Mouse (Mus musculus): ENCODE data around the gene Appl2. TPM values are rescaled to one million over a fixed set of nuclear protein-coding genes. Genes with fewer than 3 reads are reported as not detected.

Gene Appl2
- polyA plus RNA-seq (2012; rRNA removed), result 67.0 and 92.9 TPM in 2 replicates

DNA sequence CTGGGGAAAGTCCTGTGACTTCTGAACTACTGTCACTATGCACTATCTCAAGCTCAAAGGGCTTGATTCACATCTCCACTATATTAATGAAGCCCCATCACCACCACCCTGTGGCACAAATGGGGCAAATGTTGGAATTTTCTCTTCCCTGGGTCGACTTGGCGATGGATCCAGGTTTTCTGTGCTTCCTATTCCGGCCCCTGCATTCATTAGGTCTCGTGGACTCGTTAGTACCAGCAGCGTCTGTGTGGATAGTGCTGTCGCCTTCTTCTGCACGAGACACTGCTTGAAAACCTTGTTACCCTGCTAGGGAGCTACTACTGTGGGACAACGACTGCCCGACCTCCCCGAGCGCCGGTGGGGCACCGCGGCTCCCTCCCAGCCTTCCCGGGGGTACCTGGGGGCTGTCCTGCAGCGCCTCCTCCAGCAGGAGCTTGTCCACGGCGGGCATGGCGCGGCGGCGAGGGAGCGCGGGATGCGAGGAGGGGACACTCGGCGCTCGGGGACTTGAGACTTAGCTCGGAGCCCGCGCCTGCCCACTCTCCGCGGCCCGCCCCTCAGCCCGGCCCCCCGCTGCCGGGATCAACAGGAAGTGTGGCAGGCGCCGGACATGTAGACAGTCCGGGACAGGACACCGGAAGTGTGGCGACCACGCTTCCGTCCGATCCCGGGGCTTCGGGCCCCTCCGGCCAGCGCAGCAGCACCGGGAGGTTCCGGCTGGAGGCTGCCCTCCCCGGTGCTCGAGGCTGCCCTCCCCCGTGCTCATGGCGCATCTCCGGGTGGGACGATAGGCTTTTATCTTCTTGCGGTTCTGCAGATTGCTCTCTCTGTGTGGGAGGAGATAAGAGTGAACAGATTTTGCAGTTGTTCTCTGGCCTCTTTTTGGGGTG lies at the start of gene Appl2:
TSS of gene Appl2 (minus strand) at position 608 of the 890 bp plus-strand sequence.

Other genes with a start within 250 kb of the Appl2 start
- gene Aldh1l2, start 114.6 kb downstream of the Appl2 start, polyA plus RNA-seq (2012; rRNA removed), result 0.59 and 1.4 TPM in 2 replicates
- gene Washc4, start 105.0 kb downstream of the Appl2 start, polyA plus RNA-seq (2012; rRNA removed), result 0.80 and 1.0 TPM in 2 replicates
- gene 1500009L16Rik, start 74.1 kb upstream of the Appl2 start, polyA plus RNA-seq (2012; rRNA removed), result 2.5 and 4.3 TPM in 2 replicates